Mouse (Mus musculus): Measurements from ENCODE around the gene Tmtc3.

GRCm38 (mm10) chr10:100524499-100525390 is 37.6 kb upstream of the Tmtc3 start:
- TF ChIP-seq EP300 (IDR thresholded peaks at IDR 0.05; ENCODE audit: low read depth) (peak; percentile 94), CTCF (IDR thresholded peaks at IDR 0.05; ENCODE audit: low read depth) (no peak)

Data from liver, postnatal 0 days (tissue).